Mouse (Mus musculus) C2C12 (cell line): Measurements from ENCODE around the gene Plcg1. TPM values are rescaled to one million over a fixed set of nuclear protein-coding genes. Genes with fewer than 3 reads are reported as not detected.

Experiments used
- H3K27me3 ChIP-seq: one replicate; pipeline ENCODE4 v1.6.1; 2011; ENCODE audit not compliant: control insufficient read depth, insufficient read depth, insufficient read length
- H3K36me3 ChIP-seq: one replicate; pipeline ENCODE4 v1.6.1; 2011; ENCODE audit not compliant: control insufficient read depth, insufficient read depth
- H3K4me3 ChIP-seq: one replicate; pipeline ENCODE4 v1.5.1; 2011; ENCODE audit warnings: mild to moderate bottlenecking, control low read depth; ENCODE audit not compliant: poor library complexity, insufficient read depth, severe bottlenecking
- H3K79me2 ChIP-seq: one replicate; pipeline ENCODE4 v1.6.1; 2011; ENCODE audit not compliant: control insufficient read depth, insufficient read depth
- H3K79me3 ChIP-seq: one replicate; pipeline ENCODE4 v1.6.1; 2011; ENCODE audit warnings: low read depth, control low read depth
- H3ac ChIP-seq: one replicate; pipeline ENCODE3; 2011; ENCODE audit warnings: low read depth; ENCODE audit not compliant: control insufficient read depth, insufficient read length
- CEBPB ChIP-seq: IDR thresholded peaks from one replicate; pipeline ENCODE4 v1.6.1; 2011; ENCODE audit warnings: low read depth, mild to moderate bottlenecking, control low read depth, moderate library complexity
- CTCF ChIP-seq: IDR thresholded peaks from one replicate; pipeline ENCODE4 v1.5.1; 2011; ENCODE audit not compliant: control insufficient read depth, insufficient read depth, insufficient read length
- FOSL1 ChIP-seq: IDR thresholded peaks from one replicate; pipeline ENCODE4 v1.8.0; 2011; ENCODE audit warnings: mild to moderate bottlenecking, low read length; ENCODE audit not compliant: poor library complexity, insufficient read depth, severe bottlenecking
- MAX ChIP-seq: IDR thresholded peaks from one replicate; pipeline ENCODE4 v1.6.1; 2011; ENCODE audit warnings: mild to moderate bottlenecking, control low read depth
- MYOD1 ChIP-seq: IDR thresholded peaks from one replicate; pipeline ENCODE4 v1.6.1; 2011; ENCODE audit warnings: low read depth; ENCODE audit not compliant: control insufficient read depth, insufficient read length
- MYOG ChIP-seq: IDR thresholded peaks from one replicate; pipeline ENCODE4 v1.6.1; 2011; ENCODE audit not compliant: control insufficient read depth, insufficient read length; ENCODE audit errors: extremely low read depth
- USF1 ChIP-seq: IDR thresholded peaks from one replicate; pipeline ENCODE4 v1.6.1; 2011; ENCODE audit warnings: low read depth, mild to moderate bottlenecking, control low read depth, moderate library complexity
- polyA plus RNA-seq: library from polyadenylated mRNA; unstranded; fragments of >200 nt; fragmentation: generic; extraction: Trizol; gene quantifications from one replicate; pipeline ENCODE4 v1.2.1, GENCODE M21; 2012; ENCODE audit warnings: missing spikeins

The Plcg1 gene
- polyA plus RNA-seq, 1 experiment = 39.0 TPM

DNA sequence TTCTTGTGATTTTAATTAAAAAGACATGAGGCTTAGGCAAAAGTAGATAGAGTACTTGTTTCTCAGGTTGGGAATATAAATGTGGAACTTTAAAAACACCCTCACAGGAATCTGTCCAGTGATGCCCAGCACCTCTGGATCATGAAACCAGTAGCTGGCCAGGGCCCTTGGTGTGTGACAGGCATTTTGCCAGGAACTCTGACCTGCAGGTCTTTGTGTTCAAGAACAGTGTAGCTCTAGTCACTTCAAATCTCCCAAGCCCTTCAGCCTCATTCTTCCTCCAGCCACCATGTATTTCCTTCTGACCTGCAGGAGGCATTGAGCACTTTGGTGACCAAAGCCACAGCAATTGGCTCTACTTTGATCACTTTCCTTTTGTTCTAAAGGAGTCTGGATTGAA is 39.3 kb downstream of the Plcg1 start:
- Histone ChIP-seq H3K79me3 (no peaks in the 10 kb centered on the region), H3K36me3 (peaks cover 4% of the 10 kb centered on the region), H3K79me2 (no peaks in the 10 kb centered on the region), H3K4me3 (no peak overlapping the region), H3ac (no peak overlapping the region), H3K27me3 (no peaks in the 10 kb centered on the region)
- TF ChIP-seq MYOG (no peak), FOSL1 (no peak), MYOD1 (no peak), MAX (no peak), USF1 (no peak), CTCF (no peak), CEBPB (no peak)

DNA sequence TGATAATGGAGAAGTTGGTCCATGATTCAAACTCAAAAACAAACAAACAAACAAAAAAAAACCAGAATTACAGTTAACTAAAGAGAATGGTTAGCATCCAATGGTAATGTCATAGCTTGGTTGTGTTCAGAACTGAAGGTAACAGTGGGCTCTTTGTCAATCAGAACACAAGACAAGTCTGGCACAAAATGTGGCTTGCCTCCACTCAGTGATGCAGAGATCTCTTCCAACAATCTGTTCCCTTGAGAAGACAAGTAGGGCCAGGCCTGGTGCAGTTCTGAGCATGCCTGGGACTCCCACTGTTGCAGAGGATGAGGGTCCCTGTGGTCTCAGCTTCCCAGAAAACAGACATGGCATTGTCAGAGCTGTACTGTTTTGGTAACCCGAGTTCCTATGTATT is 39.8 kb downstream of the Plcg1 start:
- Histone ChIP-seq H3K4me3 (no peak overlapping the region), H3K79me3 (no peaks in the 10 kb centered on the region), H3K79me2 (no peaks in the 10 kb centered on the region), H3K27me3 (no peaks in the 10 kb centered on the region), H3K36me3 (no peaks in the 10 kb centered on the region), H3ac (no peak overlapping the region)
- TF ChIP-seq CTCF = no peak
- TF ChIP-seq USF1 = no peak
- no peak for TF ChIP-seq MYOG
- TF ChIP-seq MYOD1 = no peak
- no peak for TF ChIP-seq CEBPB
- no peak for TF ChIP-seq MAX
- no peak for TF ChIP-seq FOSL1

DNA sequence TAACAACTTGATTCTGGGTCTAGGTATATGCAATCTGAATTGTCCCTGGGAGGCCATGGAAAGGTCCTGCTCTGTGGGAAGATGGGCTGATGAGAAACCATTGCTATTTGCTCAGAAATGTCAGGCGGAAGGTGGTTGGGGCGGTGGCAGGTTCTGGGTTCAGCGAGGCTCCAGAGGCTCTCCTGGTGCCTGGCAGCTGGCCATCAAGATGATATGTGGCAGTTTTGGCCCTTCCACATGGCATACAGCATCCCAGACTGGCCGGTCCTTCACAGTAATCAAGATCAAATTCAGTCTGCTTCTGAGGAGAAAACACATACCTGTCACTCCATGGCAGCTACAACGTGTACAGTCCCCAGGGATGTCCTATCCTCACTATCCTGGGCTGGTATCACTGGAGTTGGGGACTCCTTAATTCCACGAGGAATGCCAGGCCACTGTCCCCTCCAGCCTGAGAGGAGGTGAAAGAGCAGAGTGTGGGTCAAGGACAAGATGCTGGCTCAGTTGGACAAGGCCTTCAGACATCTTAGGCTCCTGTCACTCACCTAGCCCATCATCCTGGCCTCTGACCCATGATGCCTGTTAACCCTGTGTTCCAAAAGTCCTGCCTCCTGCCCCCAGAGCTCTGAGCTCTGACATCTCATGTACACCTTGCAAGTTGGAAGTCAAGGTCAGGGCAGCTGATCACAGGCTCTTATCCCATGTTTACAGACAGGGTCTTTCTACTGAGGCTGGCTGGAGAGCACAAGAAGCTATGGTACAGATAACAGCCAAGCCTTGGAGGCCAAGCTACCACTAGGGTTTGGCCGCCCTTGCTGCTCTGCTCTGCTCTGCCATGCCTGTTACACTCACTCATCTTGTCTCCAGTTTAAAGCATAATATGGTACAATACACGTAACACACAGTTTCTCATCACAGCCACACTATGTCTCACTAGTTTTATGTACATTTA is 40.5 kb downstream of the Plcg1 start:
- TF ChIP-seq USF1 (no peak), FOSL1 (no peak), MAX (no peak), CEBPB (no peak), MYOG (no peak), CTCF (no peak), MYOD1 (no peak)
- H3K4me3 ChIP-seq = no peak overlapping the region

DNA sequence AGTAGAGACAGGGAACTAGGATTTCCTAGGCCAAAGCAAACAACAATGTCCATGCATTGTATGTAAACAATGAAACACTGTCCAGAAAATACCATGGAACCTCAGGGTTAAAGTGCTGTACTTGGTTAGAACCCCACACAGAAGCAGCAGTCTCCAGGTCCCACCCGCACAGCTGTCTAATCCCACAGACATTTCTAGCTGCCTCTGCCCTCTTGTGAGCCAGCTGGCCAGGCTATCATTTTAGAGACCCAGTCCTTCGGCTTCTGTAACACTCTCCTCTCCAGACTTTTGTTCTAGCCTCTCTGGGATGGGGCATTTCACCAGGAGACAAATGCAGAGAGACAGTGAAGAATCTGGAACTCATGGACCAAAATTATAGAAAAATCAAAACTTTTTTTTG is 46.9 kb downstream of the Plcg1 start:
- no peaks in the 10 kb centered on the region for H3K27me3 ChIP-seq
- H3ac ChIP-seq = no peak overlapping the region
- H3K36me3 ChIP-seq = no peaks in the 10 kb centered on the region
- no peak for TF ChIP-seq USF1
- no peak for TF ChIP-seq MAX
- no peak for TF ChIP-seq MYOD1
- TF ChIP-seq CEBPB = no peak
- no peak for TF ChIP-seq CTCF
- TF ChIP-seq FOSL1 = no peak
- TF ChIP-seq MYOG = no peak
- H3K4me3 ChIP-seq = no peak overlapping the region
- no peaks in the 10 kb centered on the region for H3K79me2 ChIP-seq
- no peaks in the 10 kb centered on the region for H3K79me3 ChIP-seq

More for the DNA sequence above, 40.5 kb downstream of the Plcg1 start:
- H3ac ChIP-seq = no peak overlapping the region
- no peaks in the 10 kb centered on the region for H3K79me2 ChIP-seq
- no peaks in the 10 kb centered on the region for H3K79me3 ChIP-seq
- H3K27me3 ChIP-seq = no peaks in the 10 kb centered on the region
- no peaks in the 10 kb centered on the region for H3K36me3 ChIP-seq

- no peak for TF ChIP-seq CTCF
- TF ChIP-seq MAX = no peak
- Histone ChIP-seq H3K79me3 (no peaks in the 10 kb centered on the region), H3ac (no peak overlapping the region), H3K27me3 (no peaks in the 10 kb centered on the region), H3K36me3 (no peaks in the 10 kb centered on the region), H3K79me2 (no peaks in the 10 kb centered on the region), H3K4me3 (no peak overlapping the region)
Measured at GRCm38 (mm10) chr2:160780154-160780833, 49.2 kb downstream of the Plcg1 start.
